Mouse (Mus musculus) thymus, postnatal 25 days (tissue): ENCODE data around the gene Cdk17.

Experiments
- DNase-seq: peaks from one replicate; pipeline ENCODE4 v3.0.0; 2022

Gene Cdk17

GRCm38 (mm10) chr10:93171182-93171855 lies 10.6 kb downstream of the Cdk17 start:
- DNase-seq, result no peak

GRCm38 (mm10) chr10:93177471-93177870 lies 16.8 kb downstream of the Cdk17 start:
- DNase-seq, result no peak

- no peak for DNase-seq
Measured at GRCm38 (mm10) chr10:93177874-93178273, 17.2 kb downstream of the Cdk17 start.

GRCm38 (mm10) chr10:93178662-93179061 lies 18.0 kb downstream of the Cdk17 start:
- DNase-seq, result peak; percentile 35

- DNase-seq, result no peak
Measured at GRCm38 (mm10) chr10:93179669-93180460, 19.2 kb downstream of the Cdk17 start.

GRCm38 (mm10) chr10:93184351-93184976 lies 23.8 kb downstream of the Cdk17 start:
- no peak for DNase-seq

GRCm38 (mm10) chr10:93188440-93188999 lies 27.8 kb downstream of the Cdk17 start:
- DNase-seq, result no peak

GRCm38 (mm10) chr10:93190475-93191262 lies 30.0 kb downstream of the Cdk17 start:
- DNase-seq, result no peak

GRCm38 (mm10) chr10:93197092-93197491 lies 36.4 kb downstream of the Cdk17 start:
- DNase-seq, result no peak

- DNase-seq, result no peak
Measured at GRCm38 (mm10) chr10:93198958-93199357, 38.3 kb downstream of the Cdk17 start.

GRCm38 (mm10) chr10:93201846-93202458 lies 41.3 kb downstream of the Cdk17 start:
- DNase-seq, result no peak

GRCm38 (mm10) chr10:93205287-93205956 lies 44.7 kb downstream of the Cdk17 start:
- no peak for DNase-seq

- no peak for DNase-seq
Measured at GRCm38 (mm10) chr10:93207176-93207575, 46.5 kb downstream of the Cdk17 start.

- DNase-seq, result no peak
Measured at GRCm38 (mm10) chr10:93212699-93213098, 52.0 kb downstream of the Cdk17 start.

- no peak for DNase-seq
Measured at GRCm38 (mm10) chr10:93213339-93213738, 52.7 kb downstream of the Cdk17 start.

- no peak for DNase-seq
Measured at GRCm38 (mm10) chr10:93214251-93214650, 53.6 kb downstream of the Cdk17 start.

- DNase-seq, result no peak
Measured at GRCm38 (mm10) chr10:93215051-93215763, 54.5 kb downstream of the Cdk17 start.

GRCm38 (mm10) chr10:93225751-93226150 lies 65.1 kb downstream of the Cdk17 start:
- no peak for DNase-seq

- peak; percentile 44 for DNase-seq
Measured at GRCm38 (mm10) chr10:93227921-93228320, 67.2 kb downstream of the Cdk17 start.

GRCm38 (mm10) chr10:93228401-93229007 lies 67.8 kb downstream of the Cdk17 start:
- DNase-seq, result no peak
